Mouse (Mus musculus) G1E (cell line): ENCODE measurements at regions not wholly inside any gene's neighbourhood (a gene's known extent, or its start where the extent isn't known, plus 50 kb on each side); places are given as distances from the start of the nearest gene placed in this dataset.

Source experiments
- ATAC-seq: 2 replicates; pipeline ENCODE4 v1.8.0; 2016; ENCODE audit warnings: mild to moderate bottlenecking; ENCODE audit not compliant: insufficient number of reproducible peaks, poor library complexity, low FRiP score, severe bottlenecking; ENCODE audit errors: extremely low read depth
- DNase-seq: peaks from one replicate; pipeline ENCODE4 v3.0.0; 2012; ENCODE audit warnings: low spot score
- H3K27me3 ChIP-seq: 2 replicates; pipeline ENCODE4 v1.6.1; 2012; ENCODE audit warnings: mild to moderate bottlenecking, low read length, inconsistent platforms; ENCODE audit not compliant: insufficient read depth
- H3K36me3 ChIP-seq: replicated peaks from 2 replicates; pipeline ENCODE3; 2012; ENCODE audit warnings: mild to moderate bottlenecking, inconsistent platforms
- H3K4me1 ChIP-seq: 2 replicates; pipeline ENCODE4 v1.6.1; 2012; ENCODE audit warnings: low read depth, low read length, inconsistent platforms, mixed read lengths; ENCODE audit not compliant: insufficient read depth
- H3K4me3 ChIP-seq: 2 replicates; pipeline ENCODE4 v1.5.1; 2012; ENCODE audit warnings: low read depth, mild to moderate bottlenecking, inconsistent platforms, low read length, moderate library complexity, mixed read lengths
- H3K9me3 ChIP-seq: replicated peaks from 2 replicates; pipeline ENCODE4 v1.6.1; 2012; ENCODE audit warnings: inconsistent platforms
- CTCF ChIP-seq: IDR thresholded peaks from 2 replicates; pipeline ENCODE4 v1.5.1; 2012; ENCODE audit warnings: low read depth, low read length, inconsistent platforms, mixed read lengths
- GATA1 ChIP-seq: IDR thresholded peaks from 2 replicates; pipeline ENCODE4 v1.6.1; 2012; ENCODE audit warnings: borderline replicate concordance, low read length, inconsistent platforms, mixed read lengths
- GATA2 ChIP-seq: IDR thresholded peaks from 2 replicates; pipeline ENCODE4 v1.6.1; 2012; ENCODE audit warnings: low read depth, low read length, inconsistent platforms, borderline replicate concordance
- POLR2AphosphoS5 ChIP-seq: IDR thresholded peaks from 2 replicates; pipeline ENCODE4 v1.6.1; 2012; ENCODE audit warnings: low read depth, low read length, inconsistent platforms; ENCODE audit not compliant: insufficient replicate concordance
- TAL1 ChIP-seq: conservative IDR thresholded peaks from 2 replicates; pipeline ENCODE4 v1.6.1; 2012; ENCODE audit warnings: low read depth, low read length, inconsistent platforms, mixed read lengths

DNA sequence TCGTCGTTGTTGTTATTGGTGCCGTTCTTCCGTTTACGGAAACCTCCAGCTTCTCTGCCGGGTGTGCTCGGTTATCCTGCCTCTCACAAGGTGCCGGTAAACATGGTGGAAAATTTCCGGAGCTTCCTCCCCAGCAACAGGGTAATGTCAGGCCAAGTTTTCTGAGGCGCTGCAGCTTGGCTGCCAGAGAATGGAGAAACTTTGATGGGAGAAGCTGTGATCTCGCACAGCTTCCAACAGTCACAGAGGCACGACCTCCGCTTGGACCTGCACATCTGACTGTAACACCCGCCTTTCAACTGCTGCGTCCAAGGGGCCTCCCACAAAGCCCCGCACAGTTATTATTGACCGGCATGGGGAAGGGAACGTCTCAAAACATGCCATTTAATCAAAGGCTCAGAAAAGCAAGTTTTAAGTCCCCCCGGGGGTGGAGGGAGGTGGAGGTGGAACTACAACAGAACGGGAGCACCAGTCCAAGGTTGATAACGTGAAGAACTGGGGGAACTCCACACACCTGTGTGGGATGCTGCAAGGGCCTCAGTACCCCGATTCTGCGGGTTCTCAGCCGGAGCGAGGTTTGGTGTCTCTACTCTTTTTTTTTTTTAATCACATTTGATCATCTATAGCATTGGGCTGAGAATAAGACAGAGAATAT lies 299.1 kb downstream of the Vrk1 start:
- TF ChIP-seq POLR2AphosphoS5, result no peak
- TF ChIP-seq CTCF, result no peak
- no peak for TF ChIP-seq GATA2
- no peak for TF ChIP-seq GATA1
- no peak for TF ChIP-seq TAL1
- no peaks in the 10 kb centered on the region for H3K36me3 ChIP-seq
- no peaks in the 10 kb centered on the region for H3K27me3 ChIP-seq
- H3K4me1 ChIP-seq, result no peaks in the 10 kb centered on the region
- H3K4me3 ChIP-seq, result no peak overlapping the region
- DNase-seq, result no peak
- H3K9me3 ChIP-seq, result peaks cover 78% of the 10 kb centered on the region
- ATAC-seq, result no peak

DNA sequence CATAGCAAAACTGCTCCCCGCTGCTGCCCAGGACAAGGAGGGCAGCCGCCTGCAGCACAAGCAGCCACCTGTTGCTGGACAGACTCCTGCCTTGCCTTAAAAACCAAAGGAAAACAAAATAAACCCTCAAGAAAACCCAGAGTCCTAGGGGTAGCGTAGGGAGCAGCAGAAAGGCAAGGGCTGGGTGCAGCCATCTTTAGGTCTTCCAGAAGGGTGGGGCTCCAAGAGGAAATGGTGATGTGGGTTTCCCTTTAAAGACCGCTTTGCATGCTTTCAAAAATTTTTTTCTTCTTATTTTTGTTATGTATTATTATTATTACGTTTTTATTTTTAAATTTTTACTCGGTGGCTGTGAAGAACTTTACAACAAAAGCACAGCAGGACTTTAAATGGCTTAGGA lies 300.1 kb downstream of the Vrk1 start:
- peaks cover 83% of the 10 kb centered on the region for H3K9me3 ChIP-seq
- H3K27me3 ChIP-seq, result no peaks in the 10 kb centered on the region
- H3K4me1 ChIP-seq, result no peaks in the 10 kb centered on the region
- H3K36me3 ChIP-seq, result no peaks in the 10 kb centered on the region
- TF ChIP-seq CTCF (no peak), GATA1 (no peak), GATA2 (no peak), TAL1 (no peak), POLR2AphosphoS5 (no peak)
- no peak overlapping the region for H3K4me3 ChIP-seq
- DNase-seq, result no peak
- ATAC-seq, result no peak

DNA sequence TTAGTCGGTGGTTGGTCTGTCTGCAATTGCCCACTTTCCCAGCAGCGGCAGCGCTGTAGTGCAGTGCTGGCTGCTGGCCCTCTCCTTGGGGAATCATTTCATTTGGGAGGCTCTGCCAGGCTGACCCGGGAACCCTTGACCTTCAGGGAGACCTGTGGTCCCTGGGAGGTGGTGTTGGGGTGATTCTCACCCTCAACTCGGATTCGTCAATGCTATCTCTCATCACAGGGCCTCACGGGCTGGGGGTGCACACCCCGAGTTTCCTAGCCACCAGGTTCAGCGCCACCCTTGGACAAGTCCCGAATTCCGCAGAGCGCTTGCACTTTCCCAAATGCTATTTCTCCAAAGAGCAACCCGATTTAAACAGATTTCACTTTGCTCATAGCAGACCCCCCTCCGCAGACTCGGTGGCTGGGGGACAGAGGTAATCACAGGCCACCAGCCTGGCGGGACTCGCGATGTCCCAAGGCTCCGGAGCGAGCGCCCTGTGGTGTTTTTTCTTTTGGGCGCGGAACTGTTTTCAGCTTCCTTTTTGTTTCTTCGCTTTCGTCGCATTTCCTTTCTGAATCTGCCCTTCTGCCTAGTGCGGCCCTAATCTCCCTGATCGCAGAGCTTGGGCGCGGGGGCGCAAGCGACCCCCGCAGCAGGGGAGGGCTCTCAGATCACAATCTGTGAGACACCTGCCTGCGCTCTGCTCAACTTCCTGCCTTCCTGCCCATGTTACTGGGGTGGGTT lies 300.7 kb downstream of the Vrk1 start:
- Histone ChIP-seq H3K9me3 (peaks cover 83% of the 10 kb centered on the region), H3K27me3 (no peaks in the 10 kb centered on the region), H3K4me1 (no peaks in the 10 kb centered on the region), H3K4me3 (no peak overlapping the region), H3K36me3 (no peaks in the 10 kb centered on the region)
- TF ChIP-seq GATA2 (no peak), CTCF (no peak), TAL1 (no peak), POLR2AphosphoS5 (no peak), GATA1 (no peak)
- DNase-seq (no peak), ATAC-seq (no peak)

DNA sequence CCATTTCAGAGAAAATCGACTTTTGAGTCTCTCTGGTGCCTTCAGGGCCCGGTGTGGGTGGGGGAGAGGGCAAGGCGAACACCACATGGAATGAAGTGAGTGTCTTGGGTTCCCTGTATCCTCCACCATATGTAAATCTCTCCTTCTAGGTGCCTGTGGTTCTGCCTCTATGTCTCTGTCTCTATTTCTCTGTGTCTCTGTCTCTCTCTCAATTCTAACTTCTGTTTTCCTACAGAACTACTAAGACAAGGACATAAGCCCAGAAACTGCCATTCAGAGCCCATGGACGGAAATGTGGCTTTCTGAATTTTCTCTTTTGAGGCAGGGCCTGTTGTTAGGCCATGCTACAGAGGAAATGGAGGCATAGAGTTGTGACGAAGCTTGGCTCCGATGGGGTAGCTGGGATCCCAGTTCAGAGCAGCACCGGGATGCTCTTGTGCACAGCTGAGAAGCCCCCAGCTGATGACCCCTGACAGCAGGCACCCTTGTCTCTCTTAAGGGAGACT lies 301.3 kb downstream of the Vrk1 start:
- Histone ChIP-seq H3K27me3 (no peaks in the 10 kb centered on the region), H3K9me3 (peaks cover 86% of the 10 kb centered on the region), H3K4me3 (no peak overlapping the region), H3K36me3 (no peaks in the 10 kb centered on the region), H3K4me1 (no peaks in the 10 kb centered on the region)
- TF ChIP-seq TAL1, result no peak
- no peak for TF ChIP-seq GATA1
- no peak for TF ChIP-seq POLR2AphosphoS5
- no peak for TF ChIP-seq GATA2
- no peak for TF ChIP-seq CTCF
- no peak for DNase-seq
- no peak for ATAC-seq

DNA sequence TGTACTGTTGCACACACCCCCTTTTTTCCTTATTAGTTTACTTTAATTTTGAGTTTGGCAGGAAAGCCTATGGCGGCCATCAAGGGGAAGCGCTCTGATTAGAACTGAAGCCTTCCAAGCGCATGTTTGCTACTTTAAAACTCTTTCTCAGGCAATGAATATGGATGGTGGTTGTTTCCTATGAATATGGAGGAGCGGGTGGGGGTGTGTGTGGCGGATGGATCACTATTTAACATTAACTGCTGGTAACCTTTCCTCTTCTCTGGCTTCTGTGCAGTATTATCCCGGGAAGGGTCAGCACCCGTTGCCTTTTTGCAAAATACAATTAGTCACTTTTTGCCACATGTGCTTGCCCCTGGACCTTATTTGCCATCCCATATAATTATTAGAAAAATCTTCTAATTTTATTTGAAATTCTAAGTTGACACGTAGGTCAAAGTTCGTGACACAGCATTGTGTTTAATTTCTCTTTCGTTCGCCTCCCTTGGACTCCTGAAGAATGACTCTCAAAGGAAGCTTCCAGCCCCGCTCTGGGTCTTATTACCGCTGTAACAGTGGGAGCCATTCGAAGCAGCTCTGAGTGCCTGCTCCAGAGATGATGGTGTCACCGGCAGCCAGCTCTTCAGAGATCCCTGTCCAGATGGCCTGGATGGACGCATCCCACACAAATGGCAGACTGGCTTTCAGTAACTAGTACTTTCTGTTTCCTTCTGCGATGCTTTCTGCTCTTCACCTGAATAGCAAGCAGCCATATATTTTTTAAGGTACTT lies 302.0 kb downstream of the Vrk1 start:
- no peaks in the 10 kb centered on the region for H3K36me3 ChIP-seq
- no peaks in the 10 kb centered on the region for H3K27me3 ChIP-seq
- TF ChIP-seq POLR2AphosphoS5, result no peak
- TF ChIP-seq GATA2, result no peak
- TF ChIP-seq CTCF, result no peak
- TF ChIP-seq TAL1, result no peak
- no peak for TF ChIP-seq GATA1
- H3K9me3 ChIP-seq, result peaks cover 86% of the 10 kb centered on the region
- DNase-seq (no peak), ATAC-seq (no peak)
- no peak overlapping the region for H3K4me3 ChIP-seq
- H3K4me1 ChIP-seq, result no peaks in the 10 kb centered on the region

DNA sequence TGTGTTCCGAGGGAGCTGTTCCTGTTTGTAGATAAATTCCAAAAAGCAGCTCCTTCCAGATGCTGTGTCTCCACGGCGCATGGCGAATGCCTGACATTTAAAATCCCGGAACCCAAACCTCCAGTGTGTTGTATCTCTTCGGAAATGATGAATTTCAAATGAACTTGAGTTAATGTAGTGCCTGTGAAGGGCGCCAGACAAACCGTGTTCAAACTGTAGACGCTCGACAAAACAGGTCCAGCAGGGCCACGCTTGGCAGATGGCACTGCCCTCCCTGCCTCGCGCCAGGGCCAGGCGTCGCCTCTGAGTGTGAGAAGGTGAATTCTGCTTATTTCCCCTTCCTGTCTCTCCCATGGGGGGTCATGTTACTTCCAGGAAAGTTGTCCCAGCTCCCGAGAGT lies 307.7 kb downstream of the Vrk1 start:
- DNase-seq (no peak), ATAC-seq (no peak)
- no peaks in the 10 kb centered on the region for H3K27me3 ChIP-seq
- H3K9me3 ChIP-seq, result peaks cover 84% of the 10 kb centered on the region
- no peaks in the 10 kb centered on the region for H3K4me1 ChIP-seq
- TF ChIP-seq GATA2 (no peak), CTCF (no peak), POLR2AphosphoS5 (no peak), TAL1 (no peak), GATA1 (no peak)
- H3K4me3 ChIP-seq, result no peak overlapping the region
- H3K36me3 ChIP-seq, result no peaks in the 10 kb centered on the region
